27 mouse cellular contexts compared by ENCODE assay signal in the genomic region with DNA sequence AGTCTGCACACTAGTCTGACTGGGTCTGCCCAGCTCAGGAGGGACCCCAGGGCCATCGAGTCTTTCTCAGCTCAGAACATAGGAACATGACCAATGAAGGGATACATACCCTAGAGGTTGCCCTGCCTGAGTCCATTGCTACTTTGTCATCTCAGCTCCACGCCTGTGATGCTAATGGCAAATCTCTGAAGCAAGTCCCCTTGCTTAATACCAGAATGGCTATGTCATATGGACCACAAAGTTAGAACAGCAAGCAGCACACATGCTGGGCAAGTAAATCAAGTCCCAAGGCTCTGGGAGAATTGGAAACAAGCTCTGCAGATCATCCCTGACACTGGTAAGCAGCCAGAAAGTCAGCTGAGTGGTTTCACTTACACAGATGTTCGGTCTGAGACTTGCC. TPM values are rescaled to one million over a fixed set of nuclear protein-coding genes. Genes with fewer than 3 reads are reported as not detected.
"Had no signal": no experiment of that assay in that cellular context is flagged by ENCODE, and none has a peak within 500 bp of the region (broad histone marks: within the 10 kb centered on the region; RNA-seq: fewer than 3 reads in every experiment).

No protein-coding gene starts in this region.

- DNase-seq: retina, postnatal 1 day; right cerebral cortex, adult 18-20 months; right cerebral cortex, postnatal 14 days; right cerebral cortex, postnatal 25 days; right cerebral cortex, postnatal 4 days; spleen, adult 18-20 months; thymus, adult 18-20 months; thymus, adult 2 months; thymus, postnatal 14 days; thymus, postnatal 25 days; thymus, postnatal 36 days; thymus, postnatal 4 days had no signal

- H3K27ac ChIP-seq: neural tube, embryonic 12.5 days; neural tube, embryonic 13.5 days; neural tube, embryonic 15.5 days; stomach, embryonic 15.5 days; stomach, postnatal 0 days had no signal

- H3K4me2 ChIP-seq: neural tube, embryonic 12.5 days; neural tube, embryonic 13.5 days; neural tube, embryonic 15.5 days; stomach, embryonic 15.5 days had no signal

- H3K4me3 ChIP-seq: neural tube, embryonic 12.5 days; neural tube, embryonic 13.5 days; neural tube, embryonic 15.5 days; stomach, embryonic 15.5 days had no signal

- H3K9me3 ChIP-seq: neural tube, embryonic 12.5 days; neural tube, embryonic 13.5 days; neural tube, embryonic 15.5 days; stomach, embryonic 15.5 days had no signal

- H3K4me1 ChIP-seq: neural tube, embryonic 12.5 days; neural tube, embryonic 13.5 days; neural tube, embryonic 15.5 days; stomach, embryonic 15.5 days had no signal

- H3K9ac ChIP-seq: neural tube, embryonic 12.5 days; neural tube, embryonic 13.5 days; neural tube, embryonic 15.5 days; stomach, embryonic 15.5 days had no signal

- H3K27me3 ChIP-seq: neural tube, embryonic 12.5 days; neural tube, embryonic 13.5 days; neural tube, embryonic 15.5 days; stomach, embryonic 15.5 days had no signal

RNA-seq across cellular contexts. Expression of a gene that starts 42.9 kb away (rescaled TPM):
- total RNA-seq: neutrophil, adult 5-6 weeks had no signal
- polyA plus RNA-seq: neural tube, embryonic 11.5 days; neural tube, embryonic 12.5 days; neural tube, embryonic 13.5 days; neural tube, embryonic 14.5 days; neural tube, embryonic 15.5 days; small intestine, adult 2 months; spleen, adult 2 months; stomach, embryonic 14.5 days; stomach, embryonic 15.5 days; stomach, embryonic 16.5 days; stomach, postnatal 0 days; testis, adult 2 months; thymus, adult 2 months; thymus, postnatal 0 days; urinary bladder, adult 2 months had no signal
